Mouse (Mus musculus): Measurements from ENCODE around the gene Pde6h.
"Not testable (repeated sequence)": the region's sequence is repeated elsewhere in the genome, so short reads cannot be mapped to it uniquely, and the experiment has no call there.

The Pde6h gene

DNA sequence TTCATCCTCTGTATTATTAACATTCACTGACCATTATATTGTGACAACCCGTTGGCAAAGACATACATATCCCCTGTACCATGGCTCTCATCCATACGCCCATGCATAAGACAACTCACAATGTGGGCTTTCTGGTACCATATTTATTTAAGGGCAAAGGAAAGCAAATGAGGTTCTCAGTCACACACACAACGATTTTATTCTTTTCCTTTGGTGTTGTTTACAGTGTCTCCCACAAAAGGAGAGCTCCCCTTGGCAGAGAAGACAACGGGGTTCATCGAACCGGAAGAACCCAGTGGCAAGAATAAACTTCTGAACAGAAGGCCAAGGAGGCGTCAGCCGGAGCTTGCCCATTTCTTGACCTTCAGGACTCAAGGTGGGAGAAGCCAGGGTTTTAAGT, at the start of gene Pde6h:
TSS of gene Pde6h (plus strand) at position 301 of the 400 bp plus-strand sequence.
- DNase-seq (ENCODE audit: low spot score in 2 of 2), result no peak

DNA sequence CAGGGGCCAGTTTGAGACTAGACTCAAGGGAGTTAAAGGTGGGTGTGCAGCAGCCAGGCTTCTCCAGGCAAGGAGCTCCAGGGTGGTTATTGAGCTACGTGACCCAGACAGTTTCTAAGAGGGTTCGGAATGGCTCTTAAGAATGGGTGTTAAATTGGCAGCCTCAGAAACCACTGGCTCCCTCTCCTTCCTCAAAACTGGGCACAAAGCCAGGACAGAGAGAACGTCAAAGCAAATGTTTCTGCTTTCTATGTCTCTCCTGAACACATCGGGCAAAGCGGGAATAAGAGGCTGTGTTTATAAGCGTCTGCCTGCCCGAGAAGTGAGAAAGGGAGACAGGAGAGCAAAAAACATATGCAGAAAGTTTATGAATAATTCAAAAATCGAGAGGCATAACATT, 49.0 kb upstream of the Pde6h start:
- peak; percentile 52 to 65 for DNase-seq (ENCODE audit: low spot score in 2 of 2)

DNA sequence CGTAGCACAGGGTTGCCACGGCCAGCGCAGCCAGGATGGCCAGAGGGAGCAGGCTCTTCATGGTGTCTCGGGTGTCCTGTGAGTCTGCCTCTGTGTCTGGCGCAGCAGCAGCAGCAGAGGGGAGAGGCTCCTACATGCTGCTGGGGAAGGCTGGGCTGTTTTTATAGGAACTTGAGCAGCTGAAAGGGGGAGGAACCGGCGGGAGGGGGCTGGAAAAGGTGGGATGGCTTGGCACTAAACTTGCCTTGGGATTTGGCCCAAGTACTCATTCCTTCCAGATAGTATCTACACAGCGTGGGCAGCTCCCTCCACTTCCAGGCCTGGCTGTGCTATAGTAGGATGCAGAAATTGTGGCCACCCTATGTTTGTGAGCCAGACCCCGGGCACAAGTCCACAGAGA, 48.0 kb upstream of the Pde6h start, which contains the start of gene Mgp:
TSS of gene Mgp (minus strand) at position 154 of the 400 bp plus-strand sequence.
- peak in 1 of 2 experiments; percentile 36 for DNase-seq (ENCODE audit: low spot score in 2 of 2)

DNA sequence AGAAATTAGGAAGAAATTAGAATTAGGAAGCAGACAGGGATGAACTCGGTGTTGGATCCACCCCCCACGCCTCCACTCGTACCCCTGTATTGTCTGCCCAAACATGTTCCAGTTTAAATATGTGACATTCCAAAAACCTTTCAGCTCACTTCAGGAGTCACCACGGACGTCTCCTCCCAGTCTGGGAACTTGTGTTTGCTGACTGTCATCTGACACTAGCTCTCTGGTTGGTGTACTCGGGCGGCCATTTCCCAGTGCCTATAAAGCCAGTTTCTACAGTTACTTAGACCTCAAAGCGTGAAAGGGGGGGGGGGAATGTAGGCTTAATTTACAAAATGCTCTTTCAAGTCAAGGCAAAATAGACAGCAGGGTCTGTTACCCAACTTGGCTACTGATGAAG, 42.0 kb upstream of the Pde6h start:
- no peak for DNase-seq (ENCODE audit: low spot score in 2 of 2)

DNA sequence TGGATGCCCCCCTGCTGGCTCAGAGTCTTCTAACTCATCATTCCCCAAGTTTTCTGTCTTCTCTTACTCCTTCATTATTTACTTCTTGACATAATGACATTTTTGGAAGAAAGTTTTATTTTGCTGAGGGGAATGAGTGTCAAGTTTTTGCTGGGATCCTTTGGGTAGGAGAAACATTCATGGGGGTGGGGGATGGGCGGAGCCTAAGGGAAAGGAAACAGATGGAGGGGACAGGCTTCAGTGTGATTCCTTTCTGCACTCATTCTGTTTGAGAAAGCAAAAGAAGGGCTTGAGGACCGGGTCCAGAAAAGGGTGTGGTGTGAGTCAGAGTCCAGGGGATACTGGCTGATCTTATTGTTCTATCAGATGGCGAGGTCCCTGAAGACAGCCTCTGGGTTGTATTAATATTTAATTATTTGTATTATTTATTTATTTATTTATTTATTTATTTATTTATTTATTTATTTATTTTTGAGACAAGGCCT, 40.2 kb upstream of the Pde6h start:
- DNase-seq (ENCODE audit: low spot score in 2 of 2), result no peak

DNA sequence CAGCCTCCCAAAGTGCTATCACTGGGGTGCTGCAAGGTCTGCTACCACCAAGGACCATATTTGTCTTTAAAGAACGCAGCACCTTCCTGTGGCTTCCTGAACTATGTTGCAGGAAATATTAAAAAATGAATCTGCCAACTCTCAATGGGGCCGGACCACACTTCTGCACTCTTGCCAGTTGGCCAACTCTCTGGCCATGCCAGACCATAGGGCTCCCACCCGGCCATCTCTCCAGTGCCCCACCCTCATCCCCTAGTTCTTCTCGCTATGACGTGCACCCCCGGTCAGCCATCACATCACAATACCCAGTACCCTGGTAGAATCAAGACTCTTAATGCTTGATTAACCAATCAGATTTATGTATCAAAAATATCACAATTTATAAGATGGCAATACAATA, 39.7 kb upstream of the Pde6h start:
- DNase-seq (ENCODE audit: low spot score in 2 of 2), result no peak

DNA sequence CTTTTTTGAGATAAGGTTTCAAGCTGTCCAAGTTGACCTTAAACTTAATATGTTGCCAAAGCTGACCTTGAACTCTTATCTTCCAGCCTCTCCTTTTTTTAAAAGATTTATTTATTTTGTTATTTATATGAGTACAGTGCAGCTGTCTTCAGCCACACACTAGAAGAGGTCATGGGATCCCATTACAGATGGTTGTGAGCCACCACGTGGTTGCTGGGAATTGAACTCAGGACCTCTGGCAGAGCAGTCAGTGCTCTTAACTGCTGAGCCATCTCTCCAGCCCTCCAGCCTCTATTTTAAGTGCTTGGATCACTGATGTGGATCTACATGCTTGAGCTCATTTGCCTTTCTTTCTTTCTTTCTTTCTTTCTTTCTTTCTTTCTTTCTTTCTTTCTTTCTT, 38.9 kb upstream of the Pde6h start:
- DNase-seq (ENCODE audit: low spot score in 2 of 2), result not testable (repeated sequence)

DNA sequence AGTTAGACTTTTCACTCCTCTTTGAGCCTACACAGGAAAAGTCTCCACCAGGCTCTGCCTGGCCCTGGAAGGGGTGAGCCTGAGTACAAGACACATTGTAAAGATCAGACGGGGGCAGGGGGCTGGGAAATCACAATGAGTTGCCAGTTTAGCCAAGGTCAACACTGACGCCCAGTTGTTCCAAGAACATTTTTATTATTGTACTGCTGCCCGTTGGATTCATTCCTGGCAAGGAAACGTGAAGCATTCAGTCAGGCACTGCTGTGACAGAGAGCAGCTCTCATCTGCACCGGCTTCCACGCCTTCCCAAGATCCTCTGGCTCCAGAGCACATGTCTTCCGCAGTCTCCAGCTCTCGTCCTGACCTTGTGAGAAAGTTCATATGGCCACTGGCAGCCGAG, 35.8 kb upstream of the Pde6h start:
- no peak for DNase-seq (ENCODE audit: low spot score in 2 of 2)

DNA sequence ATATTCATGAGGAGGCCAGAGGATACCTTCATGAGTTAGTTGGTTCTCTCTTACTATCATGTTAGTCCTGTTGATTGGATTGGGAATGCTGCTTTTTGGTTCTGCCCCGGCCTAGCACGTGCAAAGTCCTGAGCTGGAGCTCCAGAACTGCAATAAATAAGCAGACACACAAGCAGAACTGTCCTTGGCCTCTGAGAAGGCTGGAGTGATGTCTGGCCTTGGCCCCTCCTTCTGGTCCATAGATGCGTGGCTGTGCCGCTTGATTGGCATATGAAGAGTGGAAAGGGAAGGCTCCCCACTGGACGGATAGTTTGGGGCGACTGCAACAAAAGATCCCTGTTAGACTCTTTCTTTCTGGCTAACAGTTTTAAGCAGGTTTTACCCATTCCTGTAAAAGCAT, 34.6 kb upstream of the Pde6h start:
- no peak for DNase-seq (ENCODE audit: low spot score in 2 of 2)

DNA sequence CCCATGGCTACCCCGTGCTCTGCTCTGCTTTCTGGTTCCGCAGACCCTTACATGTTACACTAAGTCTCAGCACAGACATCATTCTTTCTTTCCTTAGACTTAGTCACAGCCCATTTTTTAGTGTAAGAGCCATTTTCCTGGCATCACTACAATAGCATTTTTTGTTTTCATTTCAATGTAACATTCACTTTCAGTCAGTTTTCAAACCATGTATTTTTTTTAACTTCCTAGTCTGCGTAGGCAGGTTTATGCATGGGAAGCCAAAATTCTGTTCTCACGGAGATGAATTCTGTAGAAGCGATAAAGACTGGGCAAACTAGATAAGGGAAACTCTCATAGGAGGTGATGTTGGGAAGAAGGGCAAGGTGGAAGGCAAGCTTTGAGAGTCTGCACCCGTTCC, 34.1 kb upstream of the Pde6h start:
- no peak for DNase-seq (ENCODE audit: low spot score in 2 of 2)

DNA sequence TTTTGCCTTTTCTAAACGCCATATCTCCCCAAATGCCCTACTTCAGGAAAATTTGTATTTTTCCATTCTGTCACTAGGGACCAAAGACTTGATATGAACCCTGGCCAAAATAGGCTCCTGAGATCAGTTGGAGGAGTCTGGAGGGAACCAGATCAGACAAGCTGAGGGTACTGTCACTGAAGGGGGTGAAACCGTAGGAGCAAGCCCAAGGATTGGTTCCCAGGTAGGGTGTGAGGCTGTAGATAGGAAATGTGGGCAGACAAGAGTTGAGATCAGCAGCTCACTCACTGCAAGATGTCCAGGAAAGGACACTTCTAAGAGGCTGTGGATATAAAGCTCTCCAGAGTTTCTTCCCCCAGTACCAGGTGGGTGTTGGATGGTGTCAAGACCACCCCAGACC, 31.6 kb upstream of the Pde6h start:
- no peak for DNase-seq (ENCODE audit: low spot score in 2 of 2)

DNA sequence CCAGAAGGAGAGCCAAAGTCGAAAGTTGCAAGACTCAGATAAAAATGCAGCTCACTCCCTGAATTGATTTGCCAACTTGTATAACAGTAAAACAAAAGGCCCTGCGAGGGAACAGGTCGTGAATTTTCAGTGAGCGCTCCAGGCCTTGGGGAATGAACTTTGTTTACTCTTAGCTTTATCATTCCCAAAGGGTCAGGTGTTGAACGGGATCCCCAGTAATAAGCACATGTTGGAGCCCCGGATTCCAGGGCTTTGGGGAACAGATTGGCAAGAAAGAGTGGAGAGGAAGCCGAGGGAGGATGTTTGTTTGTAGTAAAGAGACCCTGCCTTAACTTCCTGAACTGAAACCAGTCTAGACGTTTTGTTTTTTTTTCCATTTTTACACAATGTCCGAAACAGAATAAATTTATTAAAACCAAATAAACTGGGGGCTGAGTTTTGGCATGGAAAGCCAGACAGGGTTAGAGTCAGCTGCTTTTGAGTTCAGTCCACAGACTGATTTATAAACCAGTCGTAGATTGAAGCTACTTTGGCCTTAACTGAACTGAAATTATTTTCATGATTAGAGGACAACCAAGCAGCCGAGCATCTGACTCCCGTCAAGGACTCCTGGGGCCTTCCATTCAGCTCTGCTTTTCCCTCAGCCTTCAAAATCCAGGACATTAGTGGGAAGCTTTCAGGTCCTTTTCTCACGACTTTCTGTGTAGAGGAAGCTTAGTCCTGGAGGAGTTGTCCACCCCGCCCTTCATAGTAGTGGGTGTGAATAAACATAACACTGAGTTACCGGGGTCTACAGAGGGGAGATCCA, 28.9 kb upstream of the Pde6h start:
- DNase-seq (ENCODE audit: low spot score in 2 of 2), result no peak

DNA sequence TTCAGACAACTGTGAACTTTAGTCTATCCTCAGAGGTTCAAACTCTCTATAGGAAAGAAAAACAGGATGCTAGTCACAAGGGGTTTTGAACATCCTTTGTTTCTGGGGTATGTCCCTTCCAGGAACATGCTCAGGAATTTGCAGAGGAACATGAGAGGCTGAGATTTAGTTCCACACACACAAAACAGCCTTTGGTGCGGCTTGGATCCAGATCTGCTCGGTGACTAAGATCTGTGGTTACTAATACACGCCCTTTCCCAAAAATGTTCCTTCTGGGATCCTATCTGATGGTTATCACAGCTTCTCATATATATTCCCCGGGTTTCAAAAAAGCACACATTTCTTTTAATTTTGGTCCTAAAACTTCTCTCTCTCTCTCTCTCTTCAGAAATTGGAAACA, 25.8 kb upstream of the Pde6h start:
- DNase-seq (ENCODE audit: low spot score in 2 of 2), result no peak

DNA sequence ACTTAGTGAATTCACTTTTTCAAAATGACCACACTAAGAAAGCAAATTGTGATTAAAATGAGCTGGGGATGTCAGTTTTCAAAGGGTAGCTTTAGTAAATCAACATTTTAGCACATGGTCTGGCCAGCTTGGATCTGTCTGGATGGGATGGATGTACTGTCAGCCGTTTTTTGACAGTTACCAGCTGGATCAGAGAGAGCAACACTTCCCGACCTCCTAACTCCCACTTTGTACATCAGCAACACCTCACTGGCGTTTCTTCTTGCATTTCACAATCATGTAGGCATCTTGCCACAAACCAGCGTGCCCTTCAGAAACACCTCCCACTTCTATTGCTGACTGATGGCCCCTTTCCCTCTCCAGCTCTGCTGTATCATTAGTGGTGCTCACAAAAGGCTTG, 25.4 kb upstream of the Pde6h start:
- DNase-seq (ENCODE audit: low spot score in 2 of 2), result no peak

DNA sequence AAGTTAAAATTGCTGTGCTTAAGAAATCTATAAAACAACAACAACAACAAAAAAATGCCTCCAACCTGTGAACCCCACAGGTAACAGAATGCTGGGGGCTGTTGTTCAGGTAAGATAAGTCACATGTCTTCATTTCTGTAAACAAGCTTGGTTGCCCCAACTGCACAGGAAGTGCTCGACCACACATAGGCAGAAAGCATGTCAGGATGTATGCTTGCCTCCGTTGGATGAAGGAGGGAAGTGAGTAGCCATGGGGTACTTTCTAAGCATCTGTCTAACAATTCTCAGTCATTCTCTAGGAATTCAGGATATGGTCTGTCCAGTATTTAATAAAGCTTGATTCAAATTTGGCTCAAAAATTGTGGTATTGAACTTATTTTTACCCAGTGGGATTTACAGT, 24.7 kb upstream of the Pde6h start:
- DNase-seq (ENCODE audit: low spot score in 2 of 2), result no peak

DNA sequence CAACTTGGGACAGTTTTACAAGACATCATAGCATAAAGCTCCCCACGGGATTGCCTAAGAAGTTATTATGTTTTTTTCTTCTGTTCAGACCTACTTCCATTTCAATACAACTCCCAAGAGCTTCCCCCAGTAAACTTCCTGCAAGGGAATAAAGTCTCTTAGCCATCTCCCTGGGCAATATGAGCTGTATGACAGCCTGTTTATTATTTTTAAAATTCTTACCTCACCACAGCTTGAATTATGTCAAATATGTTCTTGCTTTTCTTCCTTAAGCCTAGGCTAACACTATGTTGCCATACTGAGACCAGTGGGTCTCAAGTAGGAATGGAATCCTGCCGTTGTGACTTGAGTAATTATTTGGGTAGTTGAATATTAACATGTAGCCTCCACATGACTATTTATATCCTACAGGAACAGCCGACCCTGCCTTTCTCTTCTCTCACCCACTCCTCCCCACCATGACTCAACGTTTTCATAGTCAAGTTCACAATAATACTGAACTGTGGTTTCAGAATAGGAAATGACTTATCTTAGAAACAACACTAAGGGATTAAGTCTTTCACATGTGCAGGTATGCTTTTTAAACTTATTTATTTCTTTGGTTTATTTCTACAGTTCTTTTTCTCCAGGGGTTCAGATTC, 23.1 kb upstream of the Pde6h start:
- no peak for DNase-seq (ENCODE audit: low spot score in 2 of 2)

DNA sequence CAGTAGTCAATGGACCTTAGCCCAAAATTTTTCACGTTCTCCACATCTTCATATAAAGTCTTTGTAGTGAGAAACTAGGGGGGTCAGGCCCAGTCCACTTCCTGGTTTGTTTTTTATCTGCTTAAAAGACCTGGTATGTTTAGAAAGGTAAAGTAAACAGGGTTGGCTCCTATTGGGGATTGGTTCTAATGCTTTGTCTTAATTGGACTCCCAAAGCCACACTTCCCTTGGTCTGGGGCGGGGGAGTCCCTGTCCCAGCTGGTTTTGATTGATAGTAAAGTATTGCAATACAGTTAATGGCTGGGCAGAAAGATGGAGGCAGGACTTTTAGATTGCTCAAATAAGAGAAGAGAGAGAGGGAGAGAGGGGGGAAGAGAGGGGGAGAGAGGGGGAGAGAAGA, 22.6 kb upstream of the Pde6h start:
- DNase-seq (ENCODE audit: low spot score in 2 of 2), result no peak

DNA sequence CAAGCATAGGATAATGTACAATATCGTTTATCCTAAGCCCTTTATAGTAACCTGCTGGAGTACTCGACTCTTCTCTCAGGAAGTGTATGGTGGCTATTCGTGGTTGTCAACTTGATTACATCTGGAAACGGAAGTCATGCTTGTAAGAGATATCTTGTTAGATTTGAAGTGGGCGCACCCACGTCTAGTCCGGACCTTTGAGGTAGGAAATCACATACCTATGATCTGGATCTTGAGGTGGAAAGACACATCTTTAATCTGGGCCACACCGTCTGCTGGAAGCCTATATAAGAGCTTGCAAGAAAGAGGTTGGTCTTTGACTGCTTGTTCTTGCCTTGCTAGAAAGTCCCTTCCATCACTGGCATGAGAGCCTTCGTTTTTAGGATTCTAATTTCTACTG, 21.1 kb upstream of the Pde6h start:
- no peak for DNase-seq (ENCODE audit: low spot score in 2 of 2)

DNA sequence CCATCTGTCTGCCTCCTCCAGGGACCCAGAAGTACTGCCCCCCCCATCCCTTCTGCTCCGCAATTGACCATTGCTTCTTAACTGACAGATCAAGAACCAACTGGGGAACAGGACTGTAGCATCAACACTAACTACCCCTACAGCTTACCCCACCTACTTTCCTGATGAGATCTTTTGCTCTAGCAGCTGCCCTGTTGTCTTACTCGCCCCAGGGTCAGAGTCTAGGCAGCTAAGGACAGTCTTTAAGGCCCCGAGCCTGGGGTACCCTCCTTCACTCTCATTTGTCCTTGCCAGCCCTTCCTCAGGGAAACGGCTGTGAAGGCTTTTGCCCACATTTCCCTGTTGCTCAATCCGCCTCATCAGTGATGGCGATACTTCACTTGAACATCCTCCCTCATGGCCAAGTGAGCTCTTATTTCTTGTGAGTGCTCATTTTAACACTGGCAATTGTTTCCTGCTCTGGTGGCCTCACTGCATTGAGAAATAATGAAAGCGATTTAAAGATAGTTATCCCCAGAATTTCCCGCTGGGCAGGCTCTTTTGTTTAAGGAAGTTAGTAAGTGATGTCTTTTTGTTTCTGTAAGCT, 19.7 kb upstream of the Pde6h start:
- no peak for DNase-seq (ENCODE audit: low spot score in 2 of 2)

DNA sequence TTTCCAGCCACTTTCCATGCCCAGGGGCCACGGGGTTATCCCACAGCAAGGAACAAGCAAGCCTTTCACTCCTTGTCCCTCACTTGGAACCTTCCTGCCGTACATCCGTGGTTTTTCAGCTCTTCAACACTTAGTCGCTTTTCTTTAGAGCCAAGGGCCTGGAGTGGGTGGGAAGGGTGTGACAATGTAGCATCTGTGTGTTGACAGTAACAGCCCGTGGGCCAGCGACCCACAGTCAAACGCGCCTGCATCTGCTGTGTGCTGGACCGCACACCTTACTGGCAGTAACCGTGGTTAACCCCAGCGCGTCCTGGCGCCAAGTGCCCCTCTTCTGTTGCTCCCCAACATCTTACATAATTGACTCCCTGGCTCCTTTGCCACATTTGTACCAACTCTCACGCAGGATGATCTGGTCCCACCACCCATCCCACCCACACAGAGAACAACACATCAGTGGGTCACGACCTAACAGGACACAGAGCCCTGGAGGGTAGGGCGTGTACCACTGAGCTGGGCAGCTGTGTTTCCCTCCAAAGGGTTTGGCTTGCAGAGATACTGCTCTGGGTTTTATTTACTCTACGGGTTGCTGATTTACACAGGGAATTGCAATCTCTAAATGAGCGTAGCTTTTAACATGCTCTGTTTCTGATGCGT, 17.2 kb upstream of the Pde6h start:
- no peak for DNase-seq (ENCODE audit: low spot score in 2 of 2)

DNA sequence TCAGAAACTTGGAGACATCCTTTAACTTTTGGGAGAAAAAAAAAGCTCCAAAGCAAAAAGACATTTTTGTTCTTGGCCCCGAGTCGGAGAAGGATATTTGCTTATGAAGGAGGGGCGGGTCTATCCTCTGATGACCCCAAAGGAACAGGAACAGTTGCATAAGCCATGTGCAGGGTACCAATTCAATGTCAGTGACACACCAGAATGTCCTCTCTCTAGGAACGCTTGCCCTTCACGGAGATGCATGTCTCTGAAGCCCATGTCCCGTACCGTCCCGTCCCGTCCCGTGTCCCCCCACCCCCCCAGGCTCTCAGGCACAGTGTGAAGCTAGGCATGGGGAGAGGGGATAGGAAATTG, 16.7 kb upstream of the Pde6h start:
- DNase-seq (ENCODE audit: low spot score in 2 of 2), result no peak

DNA sequence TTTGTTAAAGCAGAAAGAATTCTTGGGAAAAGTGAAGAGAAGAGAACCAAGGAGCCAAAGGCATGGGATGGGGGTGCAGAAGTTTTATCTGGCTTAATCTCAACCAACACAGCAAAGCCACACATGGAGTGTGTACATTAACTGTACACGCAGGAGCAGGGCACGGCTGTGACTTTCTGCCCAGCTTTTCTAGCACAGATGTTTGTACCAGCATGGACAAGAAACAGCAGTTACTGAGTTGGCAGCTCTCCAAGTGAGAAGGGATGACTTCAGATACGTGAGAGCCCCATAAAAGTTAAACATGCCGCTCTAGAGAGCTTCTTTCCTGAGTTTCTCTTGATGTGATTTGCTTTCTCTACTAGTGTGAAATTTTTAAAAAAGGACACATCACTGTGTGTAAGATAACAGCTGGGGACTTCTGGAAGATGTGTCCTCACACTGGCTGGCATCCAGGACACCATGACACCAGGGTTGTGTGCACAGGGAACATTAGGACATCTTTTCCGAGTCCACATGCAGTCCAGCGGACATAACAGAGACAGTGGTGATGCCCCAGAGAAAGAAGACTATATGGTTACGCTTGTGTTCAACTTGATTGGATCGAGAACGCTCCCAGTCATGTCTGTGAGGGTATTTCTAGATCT, 13.3 kb upstream of the Pde6h start:
- DNase-seq (ENCODE audit: low spot score in 2 of 2), result no peak

Measured in right cerebral cortex, postnatal 10 days (tissue).